Mouse (Mus musculus): ENCODE measurements around the gene Prss27. TPM values are rescaled to one million over a fixed set of nuclear protein-coding genes. Genes with fewer than 3 reads are reported as not detected.
A peak's percentile ranks its signal among the peaks of the same experiment; 100 is the strongest.

Gene Prss27
- polyA plus RNA-seq (2014; fragmentation: Nextera tagmentation; extraction: Ambion mirVana) = 0.17 TPM in 1 of 2 replicates, not detected in the other

GRCm38 (mm10) chr17:24037844-24038243, at the start of gene Prss27:
Gene Prss27, plus strand, starts transcription at chr17:24038144.
- DNase-seq (ENCODE audit: low spot score) (no peak), ATAC-seq (replicated peaks; ENCODE audit: insufficient number of reproducible peaks, low FRiP score, low TSS enrichment, low read depth) (no peak)
- Histone ChIP-seq H3K27me3 (ENCODE audit: control insufficient read depth, insufficient read depth, low read length) (no peaks in the 10 kb centered on the region), H3K27ac (replicated peaks; ENCODE audit: low read depth, low read length) (no peak within 1 kb of the TSS), H3K9ac (replicated peaks; ENCODE audit: low read length) (no peak within 1 kb of the TSS), H3K9me3 (replicated peaks; ENCODE audit: control insufficient read depth, low read length) (no peaks in the 10 kb centered on the region), H3K36me3 (replicated peaks; ENCODE audit: control insufficient read depth, insufficient read depth, low read depth, low read length) (no peaks in the 10 kb centered on the region), H3K4me2 (ENCODE audit: low read depth, low read length) (no peak within 1 kb of the TSS), H3K4me3 (ENCODE audit: low read depth, low read length) (no peak within 1 kb of the TSS), H3K4me1 (ENCODE audit: control insufficient read depth, insufficient read depth, low read length) (no peaks in the 10 kb centered on the region)
- WGBS = 68% methylated on average over 4 of the region's 4 CpGs

GRCm38 (mm10) chr17:23989802-23990201, 48.1 kb upstream of the Prss27 start:
- no peak overlapping the region for H3K4me2 ChIP-seq (ENCODE audit: low read depth, low read length)
- 56% methylated on average over 2 of the region's 2 CpGs for WGBS
- DNase-seq (ENCODE audit: low spot score) (no peak), ATAC-seq (replicated peaks; ENCODE audit: insufficient number of reproducible peaks, low FRiP score, low TSS enrichment, low read depth) (no peak)
- no peaks in the 10 kb centered on the region for H3K9me3 ChIP-seq (replicated peaks; ENCODE audit: control insufficient read depth, low read length)
- H3K36me3 ChIP-seq (replicated peaks; ENCODE audit: control insufficient read depth, insufficient read depth, low read depth, low read length) = no peaks in the 10 kb centered on the region
- H3K4me1 ChIP-seq (ENCODE audit: control insufficient read depth, insufficient read depth, low read length) = no peaks in the 10 kb centered on the region
- H3K27ac ChIP-seq (replicated peaks; ENCODE audit: low read depth, low read length) = no peak overlapping the region
- no peak overlapping the region for H3K4me3 ChIP-seq (ENCODE audit: low read depth, low read length)
- no peak overlapping the region for H3K9ac ChIP-seq (replicated peaks; ENCODE audit: low read length)
- no peaks in the 10 kb centered on the region for H3K27me3 ChIP-seq (ENCODE audit: control insufficient read depth, insufficient read depth, low read length)

DNA sequence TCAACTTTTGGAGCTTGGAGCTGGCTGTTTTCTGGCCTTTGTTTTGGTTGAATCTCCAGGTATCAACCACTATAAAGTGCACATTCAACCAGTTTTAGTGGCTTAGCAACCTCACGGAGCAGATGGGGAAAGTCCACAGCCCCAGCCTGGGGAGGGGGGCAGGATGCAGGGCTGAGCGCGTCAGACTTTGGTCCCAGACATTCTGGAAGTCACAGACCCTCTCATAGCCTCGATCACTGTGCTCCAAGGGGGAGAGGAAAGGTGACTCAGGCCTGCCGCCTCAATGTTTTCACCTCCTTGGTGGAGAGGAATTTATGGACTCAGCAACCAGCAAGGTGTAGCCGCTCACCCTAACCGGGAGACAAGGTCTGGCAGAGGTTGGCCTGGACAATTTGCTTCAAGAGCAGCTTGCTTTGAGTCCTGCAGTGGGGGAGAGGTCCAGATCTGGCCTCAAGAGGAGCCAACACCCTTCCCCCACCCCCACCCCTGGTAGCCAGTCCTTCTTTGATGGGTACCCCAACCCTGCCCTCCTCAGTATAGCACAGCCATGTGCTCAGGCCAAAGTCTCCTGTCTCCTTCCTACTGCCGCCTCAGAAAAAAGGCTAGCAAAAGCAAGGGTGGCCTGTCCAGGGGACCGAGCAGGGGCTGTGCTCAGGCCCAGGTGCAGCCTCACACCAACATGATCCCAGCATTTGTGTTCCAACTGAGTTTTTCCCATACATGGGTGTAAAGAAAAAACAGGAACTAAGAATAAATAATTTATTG, 45.0 kb upstream of the Prss27 start:
- no peak overlapping the region for H3K9ac ChIP-seq (replicated peaks; ENCODE audit: low read length)
- H3K27me3 ChIP-seq (ENCODE audit: control insufficient read depth, insufficient read depth, low read length) = no peaks in the 10 kb centered on the region
- no peak overlapping the region for H3K27ac ChIP-seq (replicated peaks; ENCODE audit: low read depth, low read length)
- no peaks in the 10 kb centered on the region for H3K4me1 ChIP-seq (ENCODE audit: control insufficient read depth, insufficient read depth, low read length)
- peak; percentile 78 for ATAC-seq (replicated peaks; ENCODE audit: insufficient number of reproducible peaks, low FRiP score, low TSS enrichment, low read depth)
- no peaks in the 10 kb centered on the region for H3K9me3 ChIP-seq (replicated peaks; ENCODE audit: control insufficient read depth, low read length)
- DNase-seq (ENCODE audit: low spot score) = no peak
- H3K4me2 ChIP-seq (ENCODE audit: low read depth, low read length) = peak overlapping the region; percentile 24
- H3K4me3 ChIP-seq (ENCODE audit: low read depth, low read length) = no peak overlapping the region
- WGBS = 67% methylated on average over 9 of the region's 9 CpGs
- no peaks in the 10 kb centered on the region for H3K36me3 ChIP-seq (replicated peaks; ENCODE audit: control insufficient read depth, insufficient read depth, low read depth, low read length)

GRCm38 (mm10) chr17:23993559-23994428, 44.1 kb upstream of the Prss27 start:
- Histone ChIP-seq H3K36me3 (replicated peaks; ENCODE audit: control insufficient read depth, insufficient read depth, low read depth, low read length) (no peaks in the 10 kb centered on the region), H3K27me3 (ENCODE audit: control insufficient read depth, insufficient read depth, low read length) (no peaks in the 10 kb centered on the region), H3K27ac (replicated peaks; ENCODE audit: low read depth, low read length) (no peak overlapping the region), H3K4me1 (ENCODE audit: control insufficient read depth, insufficient read depth, low read length) (no peaks in the 10 kb centered on the region), H3K4me2 (ENCODE audit: low read depth, low read length) (peak overlapping the region; percentile 49), H3K9ac (replicated peaks; ENCODE audit: low read length) (peak overlapping the region; percentile 64), H3K4me3 (ENCODE audit: low read depth, low read length) (peak overlapping the region; percentile 19; the same call in 1 of the 2 replicates), H3K9me3 (replicated peaks; ENCODE audit: control insufficient read depth, low read length) (no peaks in the 10 kb centered on the region)
- DNase-seq (ENCODE audit: low spot score) (peak; percentile 92), ATAC-seq (replicated peaks; ENCODE audit: insufficient number of reproducible peaks, low FRiP score, low TSS enrichment, low read depth) (peak; percentile 51)
- WGBS = 12% methylated on average over 31 of the region's 31 CpGs

GRCm38 (mm10) chr17:23994667-23995066, 43.3 kb upstream of the Prss27 start:
- 65% methylated on average over 7 of the region's 7 CpGs for WGBS
- Histone ChIP-seq H3K4me3 (ENCODE audit: low read depth, low read length) (no peak overlapping the region), H3K27ac (replicated peaks; ENCODE audit: low read depth, low read length) (no peak overlapping the region), H3K36me3 (replicated peaks; ENCODE audit: control insufficient read depth, insufficient read depth, low read depth, low read length) (no peaks in the 10 kb centered on the region), H3K27me3 (ENCODE audit: control insufficient read depth, insufficient read depth, low read length) (no peaks in the 10 kb centered on the region), H3K9me3 (replicated peaks; ENCODE audit: control insufficient read depth, low read length) (no peaks in the 10 kb centered on the region), H3K4me2 (ENCODE audit: low read depth, low read length) (no peak overlapping the region), H3K9ac (replicated peaks; ENCODE audit: low read length) (no peak overlapping the region), H3K4me1 (ENCODE audit: control insufficient read depth, insufficient read depth, low read length) (no peaks in the 10 kb centered on the region)
- ATAC-seq (replicated peaks; ENCODE audit: insufficient number of reproducible peaks, low FRiP score, low TSS enrichment, low read depth) (no peak), DNase-seq (ENCODE audit: low spot score) (no peak)

GRCm38 (mm10) chr17:23995421-23995820, 42.5 kb upstream of the Prss27 start:
- ATAC-seq (replicated peaks; ENCODE audit: insufficient number of reproducible peaks, low FRiP score, low TSS enrichment, low read depth) = no peak
- H3K27ac ChIP-seq (replicated peaks; ENCODE audit: low read depth, low read length) = no peak overlapping the region
- H3K36me3 ChIP-seq (replicated peaks; ENCODE audit: control insufficient read depth, insufficient read depth, low read depth, low read length) = no peaks in the 10 kb centered on the region
- H3K4me3 ChIP-seq (ENCODE audit: low read depth, low read length) = no peak overlapping the region
- no peaks in the 10 kb centered on the region for H3K4me1 ChIP-seq (ENCODE audit: control insufficient read depth, insufficient read depth, low read length)
- no peaks in the 10 kb centered on the region for H3K27me3 ChIP-seq (ENCODE audit: control insufficient read depth, insufficient read depth, low read length)
- no peak for DNase-seq (ENCODE audit: low spot score)
- WGBS = 37% methylated on average over 1 of the region's 1 CpGs
- no peak overlapping the region for H3K9ac ChIP-seq (replicated peaks; ENCODE audit: low read length)
- no peak overlapping the region for H3K4me2 ChIP-seq (ENCODE audit: low read depth, low read length)
- H3K9me3 ChIP-seq (replicated peaks; ENCODE audit: control insufficient read depth, low read length) = no peaks in the 10 kb centered on the region

DNA sequence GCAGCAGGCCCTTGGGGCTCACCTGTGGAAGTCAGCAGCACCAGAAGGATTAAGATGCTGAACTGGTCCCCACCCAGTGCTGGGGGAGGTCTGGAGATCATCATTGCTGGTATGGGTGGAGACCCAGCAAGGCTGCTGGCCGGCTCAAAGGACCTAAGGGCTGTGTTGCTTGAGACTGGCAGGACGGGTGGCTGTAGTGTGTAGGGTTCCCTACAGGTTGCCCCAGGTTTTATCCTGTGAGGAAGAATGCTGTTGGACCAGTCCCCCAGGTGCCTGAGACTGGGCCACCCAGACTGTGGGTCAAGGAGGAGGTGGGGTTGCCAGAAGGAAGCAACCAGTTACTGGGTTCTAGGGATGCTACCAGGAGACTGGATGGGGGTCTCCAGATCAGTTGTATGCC, 40.0 kb upstream of the Prss27 start, which contains the start of gene Prss22:
Prss22 (minus strand) TSS at position 200 of the 400 bp plus-strand sequence.
- DNase-seq (ENCODE audit: low spot score) (peak; percentile 45), ATAC-seq (replicated peaks; ENCODE audit: insufficient number of reproducible peaks, low FRiP score, low TSS enrichment, low read depth) (0 out of 2 replicates have a peak, but pooled peaks have one; percentile 26)
- Histone ChIP-seq H3K4me1 (ENCODE audit: control insufficient read depth, insufficient read depth, low read length) (no peaks in the 10 kb centered on the region), H3K4me3 (ENCODE audit: low read depth, low read length) (no peak within 1 kb of the TSS), H3K27ac (replicated peaks; ENCODE audit: low read depth, low read length) (no peak within 1 kb of the TSS), H3K9me3 (replicated peaks; ENCODE audit: control insufficient read depth, low read length) (no peaks in the 10 kb centered on the region), H3K36me3 (replicated peaks; ENCODE audit: control insufficient read depth, insufficient read depth, low read depth, low read length) (no peaks in the 10 kb centered on the region), H3K4me2 (ENCODE audit: low read depth, low read length) (no peak within 1 kb of the TSS), H3K9ac (replicated peaks; ENCODE audit: low read length) (no peak within 1 kb of the TSS), H3K27me3 (ENCODE audit: control insufficient read depth, insufficient read depth, low read length) (no peaks in the 10 kb centered on the region)
- 57% methylated on average over 2 of the region's 2 CpGs for WGBS

GRCm38 (mm10) chr17:23998383-23998782, 39.6 kb upstream of the Prss27 start:
- 72% methylated on average over 6 of the region's 6 CpGs for WGBS
- ATAC-seq (replicated peaks; ENCODE audit: insufficient number of reproducible peaks, low FRiP score, low TSS enrichment, low read depth) = no peak
- no peak overlapping the region for H3K27ac ChIP-seq (replicated peaks; ENCODE audit: low read depth, low read length)

More at GRCm38 (mm10) chr17:23998383-23998782, 39.6 kb upstream of the Prss27 start:
- H3K36me3 ChIP-seq (replicated peaks; ENCODE audit: control insufficient read depth, insufficient read depth, low read depth, low read length) = no peaks in the 10 kb centered on the region
- no peak overlapping the region for H3K9ac ChIP-seq (replicated peaks; ENCODE audit: low read length)
- H3K4me2 ChIP-seq (ENCODE audit: low read depth, low read length) = no peak overlapping the region
- DNase-seq (ENCODE audit: low spot score) = no peak
- no peaks in the 10 kb centered on the region for H3K27me3 ChIP-seq (ENCODE audit: control insufficient read depth, insufficient read depth, low read length)
- no peaks in the 10 kb centered on the region for H3K9me3 ChIP-seq (replicated peaks; ENCODE audit: control insufficient read depth, low read length)
- H3K4me1 ChIP-seq (ENCODE audit: control insufficient read depth, insufficient read depth, low read length) = no peaks in the 10 kb centered on the region
- H3K4me3 ChIP-seq (ENCODE audit: low read depth, low read length) = no peak overlapping the region

Measured in embryonic facial prominence, embryonic 11.5 days (tissue).